Mouse (Mus musculus) splenic B cell, adult 2 months (primary cell): ENCODE measurements around the gene Ctag2.

ENCODE experiments used
- DNase-seq: peaks from one replicate; pipeline ENCODE4 v3.0.0-alpha.2; 2011; ENCODE audit warnings: low read depth, low spot score
- H3K27me3 ChIP-seq: 2 replicates; pipeline ENCODE4 v1.6.1; 2012; ENCODE audit warnings: mild to moderate bottlenecking, low read length, moderate library complexity, mixed read lengths; ENCODE audit not compliant: control insufficient read depth, poor library complexity, insufficient read depth, severe bottlenecking
- H3K36me3 ChIP-seq: 2 replicates; pipeline ENCODE4 v1.6.1; 2012; ENCODE audit warnings: mild to moderate bottlenecking, low read length, moderate library complexity, mixed read lengths; ENCODE audit not compliant: control insufficient read depth, poor library complexity, insufficient read depth, severe bottlenecking

The Ctag2 gene

GRCm38 (mm10) chrX:65047344-65047743 is at the start of gene Ctag2:
Gene Ctag2, plus strand, starts transcription at chrX:65047644.
- no peak for DNase-seq
- H3K36me3 ChIP-seq = no peaks in the 10 kb centered on the region
- H3K27me3 ChIP-seq = no peaks in the 10 kb centered on the region
